Mouse (Mus musculus) retina, adult 2 months (tissue): ENCODE data around the gene Napb.

Experiments used
- DNase-seq: peaks from one replicate; pipeline ENCODE4 v3.0.0-alpha.2; 2012; ENCODE audit warnings: low read depth, low spot score

Gene Napb

GRCm38 (mm10) chr2:148687971-148688370 is 44.3 kb downstream of the Napb start:
- DNase-seq = no peak

GRCm38 (mm10) chr2:148686862-148687261 is 45.4 kb downstream of the Napb start:
- DNase-seq = no peak

GRCm38 (mm10) chr2:148685709-148686108 is 46.6 kb downstream of the Napb start:
- no peak for DNase-seq

GRCm38 (mm10) chr2:148684972-148685371 is 47.3 kb downstream of the Napb start:
- DNase-seq = no peak

GRCm38 (mm10) chr2:148683031-148683430 is 49.2 kb downstream of the Napb start:
- no peak for DNase-seq

- no peak for DNase-seq
Measured at GRCm38 (mm10) chr2:148681461-148681891, 50.8 kb downstream of the Napb start.

GRCm38 (mm10) chr2:148680775-148681291 is 51.4 kb downstream of the Napb start, which contains the start of gene Gzf1:
TSS of gene Gzf1 (plus strand) at chr2:148681023.
- DNase-seq = peak; percentile 97

GRCm38 (mm10) chr2:148679346-148679745 is 52.9 kb downstream of the Napb start:
- peak; percentile 49 for DNase-seq

- DNase-seq = no peak
Measured at GRCm38 (mm10) chr2:148677801-148678200, 54.5 kb downstream of the Napb start.

GRCm38 (mm10) chr2:148672199-148673096 is 59.8 kb downstream of the Napb start, which contains the start of gene Nxt1:
TSS of gene Nxt1 (plus strand) at chr2:148672601.
- peak; percentile 98 for DNase-seq

- no peak for DNase-seq
Measured at GRCm38 (mm10) chr2:148663458-148663857, 68.8 kb downstream of the Napb start.

- DNase-seq = no peak
Measured at GRCm38 (mm10) chr2:148654961-148655360, 77.3 kb downstream of the Napb start.

- no peak for DNase-seq
Measured at GRCm38 (mm10) chr2:148650587-148651357, 81.5 kb downstream of the Napb start.

GRCm38 (mm10) chr2:148644421-148645000 is 87.8 kb downstream of the Napb start:
- no peak for DNase-seq
